Mouse (Mus musculus): ENCODE measurements at regions not wholly inside any gene's neighbourhood (a gene's known extent, or its start where the extent isn't known, plus 50 kb on each side); places are given as distances from the start of the nearest gene placed in this dataset.

DNA sequence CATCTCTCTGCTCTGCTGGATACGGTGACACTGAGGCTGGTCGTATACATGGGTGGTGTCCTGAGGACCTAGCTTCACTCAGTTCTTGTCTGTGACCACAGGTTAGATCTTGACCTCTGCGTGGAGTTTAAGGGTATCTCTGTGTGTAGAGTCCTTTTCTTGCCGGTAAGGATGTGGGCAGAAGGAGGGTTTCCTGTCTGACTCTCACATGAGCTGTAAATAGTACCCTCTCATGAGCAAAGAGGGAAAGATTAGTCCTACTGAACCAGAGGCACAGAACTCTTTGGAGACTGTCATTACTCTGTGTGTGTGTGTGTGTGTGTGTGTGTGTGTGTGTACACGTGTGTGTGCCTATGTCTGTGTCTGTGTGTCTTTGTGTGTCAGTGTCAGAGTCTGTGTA, 126.3 kb upstream of the Atxn1 start:
- Histone ChIP-seq H3K4me3 (ENCODE audit: insufficient read depth, low read depth, low read length) (no peak overlapping the region), H3K4me1 (ENCODE audit: control insufficient read depth, insufficient read depth, low read length) (no peaks in the 10 kb centered on the region), H3K27ac (ENCODE audit: insufficient read depth, low read depth, low read length) (no peak overlapping the region)
- WGBS: 78% methylated on average over 5 of the region's 5 CpGs
- no peak for TF ChIP-seq CTCF (IDR thresholded peaks at IDR 0.05; ENCODE audit: insufficient read depth, low read depth, low read length)
- TF ChIP-seq POLR2A (IDR thresholded peaks at IDR 0.05; ENCODE audit: insufficient read depth, low read depth, low read length): no peak

DNA sequence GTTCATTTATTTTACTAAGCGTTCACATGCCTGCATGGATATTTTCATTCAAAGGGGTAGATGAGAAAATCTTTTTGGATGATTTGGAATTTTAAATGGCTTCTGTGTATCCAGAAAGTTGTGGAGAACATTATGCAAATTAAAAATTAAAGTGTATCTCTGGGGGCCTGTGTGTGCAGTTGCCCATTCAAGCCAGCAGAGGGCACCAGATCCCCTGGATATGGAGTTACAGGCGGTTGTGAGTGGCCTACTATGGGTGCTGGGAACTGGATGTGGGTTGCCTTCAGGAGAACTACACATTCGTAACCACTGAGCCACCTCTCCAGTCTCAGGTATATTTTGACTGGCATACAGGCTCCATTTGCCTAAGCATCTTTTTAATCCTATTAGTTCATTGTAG, 123.4 kb upstream of the Atxn1 start:
- WGBS: 91% methylated on average over 3 of the region's 3 CpGs
- H3K27ac ChIP-seq (ENCODE audit: insufficient read depth, low read depth, low read length): no peak overlapping the region
- H3K4me3 ChIP-seq (ENCODE audit: insufficient read depth, low read depth, low read length): no peak overlapping the region
- TF ChIP-seq POLR2A (IDR thresholded peaks at IDR 0.05; ENCODE audit: insufficient read depth, low read depth, low read length): no peak
- no peak for TF ChIP-seq CTCF (IDR thresholded peaks at IDR 0.05; ENCODE audit: insufficient read depth, low read depth, low read length)
- H3K4me1 ChIP-seq (ENCODE audit: control insufficient read depth, insufficient read depth, low read length): no peaks in the 10 kb centered on the region

DNA sequence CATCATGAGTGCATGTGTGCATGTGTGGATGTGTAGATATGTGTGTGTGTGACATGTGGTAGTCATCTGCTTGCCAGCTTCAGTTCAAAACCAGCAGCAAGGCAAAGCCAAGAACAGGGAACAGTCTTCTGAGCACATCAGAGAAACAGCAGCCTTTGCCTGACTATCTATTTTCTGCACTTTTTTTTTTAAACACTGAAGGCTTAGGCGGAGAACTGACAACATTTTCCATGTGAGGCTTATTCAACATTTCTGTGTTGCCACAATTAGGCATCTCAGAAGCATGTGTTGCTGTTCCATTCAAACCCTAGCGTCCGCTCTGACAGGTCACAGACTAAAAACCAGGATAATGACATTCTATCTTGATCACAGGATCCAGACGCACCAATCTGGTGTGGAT, 122.9 kb upstream of the Atxn1 start:
- no peak overlapping the region for H3K27ac ChIP-seq (ENCODE audit: insufficient read depth, low read depth, low read length)
- no peaks in the 10 kb centered on the region for H3K4me1 ChIP-seq (ENCODE audit: control insufficient read depth, insufficient read depth, low read length)
- 71% methylated on average over 4 of the region's 4 CpGs for WGBS
- TF ChIP-seq CTCF (IDR thresholded peaks at IDR 0.05; ENCODE audit: insufficient read depth, low read depth, low read length) (no peak), POLR2A (IDR thresholded peaks at IDR 0.05; ENCODE audit: insufficient read depth, low read depth, low read length) (no peak)
- H3K4me3 ChIP-seq (ENCODE audit: insufficient read depth, low read depth, low read length): no peak overlapping the region

DNA sequence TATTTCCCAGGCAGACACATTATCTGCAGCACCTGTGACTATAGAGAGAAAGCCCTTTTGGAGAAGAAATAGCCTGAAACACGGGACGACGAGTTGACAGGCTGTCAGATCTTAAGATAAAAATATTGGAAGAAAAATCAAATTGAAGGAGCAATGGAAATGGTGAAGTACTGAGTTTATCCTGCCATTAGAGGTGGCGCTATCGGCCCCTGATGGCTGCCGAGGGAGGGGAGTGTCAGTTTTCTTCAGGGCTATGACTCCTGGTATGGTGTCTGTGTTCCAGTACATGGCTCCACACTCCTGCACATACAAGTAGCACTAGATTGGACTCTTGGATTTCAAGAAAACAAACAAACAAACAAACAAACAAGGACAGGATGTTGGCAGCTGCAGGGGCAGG, 112.1 kb upstream of the Atxn1 start:
- H3K4me3 ChIP-seq (ENCODE audit: insufficient read depth, low read depth, low read length): no peak overlapping the region
- WGBS: 91% methylated on average over 6 of the region's 6 CpGs
- no peak overlapping the region for H3K27ac ChIP-seq (ENCODE audit: insufficient read depth, low read depth, low read length)
- H3K4me1 ChIP-seq (ENCODE audit: control insufficient read depth, insufficient read depth, low read length): no peaks in the 10 kb centered on the region
- no peak for TF ChIP-seq POLR2A (IDR thresholded peaks at IDR 0.05; ENCODE audit: insufficient read depth, low read depth, low read length)
- TF ChIP-seq CTCF (IDR thresholded peaks at IDR 0.05; ENCODE audit: insufficient read depth, low read depth, low read length): no peak

DNA sequence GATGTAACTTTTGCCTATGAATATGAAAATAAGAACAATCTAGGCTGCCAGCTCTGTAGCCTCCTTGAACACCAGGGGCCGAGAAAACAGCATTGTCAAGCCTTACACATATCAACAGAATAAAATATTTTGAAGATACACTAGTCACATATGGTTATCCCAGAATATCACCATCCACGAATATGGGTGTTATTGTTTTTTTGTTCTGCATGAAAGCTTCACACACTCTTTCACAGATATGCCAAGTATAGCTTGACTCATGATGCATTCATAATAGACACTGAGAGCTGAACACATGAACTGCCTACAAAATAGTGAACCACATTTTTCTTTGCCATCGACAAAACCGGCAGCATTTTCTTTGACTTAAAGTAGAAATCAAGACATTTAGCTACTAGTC, 106.9 kb upstream of the Atxn1 start:
- Histone ChIP-seq H3K4me1 (ENCODE audit: control insufficient read depth, insufficient read depth, low read length) (no peaks in the 10 kb centered on the region), H3K27ac (ENCODE audit: insufficient read depth, low read depth, low read length) (no peak overlapping the region), H3K4me3 (ENCODE audit: insufficient read depth, low read depth, low read length) (no peak overlapping the region)
- 85% methylated on average over 4 of the region's 4 CpGs for WGBS
- no peak for TF ChIP-seq CTCF (IDR thresholded peaks at IDR 0.05; ENCODE audit: insufficient read depth, low read depth, low read length)
- TF ChIP-seq POLR2A (IDR thresholded peaks at IDR 0.05; ENCODE audit: insufficient read depth, low read depth, low read length): no peak

DNA sequence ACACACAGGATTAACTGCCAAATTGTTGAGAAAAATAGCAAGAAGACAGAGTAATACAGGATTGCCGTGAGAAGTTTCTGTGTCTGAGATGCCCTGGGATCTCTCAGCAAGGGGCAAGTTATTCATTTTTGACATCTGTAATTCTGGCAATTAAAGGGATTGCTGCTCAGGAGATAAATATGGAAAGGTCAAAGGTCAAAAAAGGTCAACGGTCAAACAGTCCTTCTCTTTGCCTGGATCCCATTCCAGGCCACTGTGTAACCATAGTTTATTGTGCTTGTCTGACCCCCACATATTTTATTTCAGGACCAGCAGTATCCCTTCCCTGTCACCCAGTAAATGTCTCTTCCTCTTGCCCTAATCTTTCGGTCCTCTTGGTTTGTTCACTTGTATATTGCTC, 104.8 kb upstream of the Atxn1 start:
- 85% methylated on average over 3 of the region's 3 CpGs for WGBS
- TF ChIP-seq POLR2A (IDR thresholded peaks at IDR 0.05; ENCODE audit: insufficient read depth, low read depth, low read length) (no peak), CTCF (IDR thresholded peaks at IDR 0.05; ENCODE audit: insufficient read depth, low read depth, low read length) (no peak)
- H3K27ac ChIP-seq (ENCODE audit: insufficient read depth, low read depth, low read length): no peak overlapping the region
- no peak overlapping the region for H3K4me3 ChIP-seq (ENCODE audit: insufficient read depth, low read depth, low read length)
- H3K4me1 ChIP-seq (ENCODE audit: control insufficient read depth, insufficient read depth, low read length): no peaks in the 10 kb centered on the region

DNA sequence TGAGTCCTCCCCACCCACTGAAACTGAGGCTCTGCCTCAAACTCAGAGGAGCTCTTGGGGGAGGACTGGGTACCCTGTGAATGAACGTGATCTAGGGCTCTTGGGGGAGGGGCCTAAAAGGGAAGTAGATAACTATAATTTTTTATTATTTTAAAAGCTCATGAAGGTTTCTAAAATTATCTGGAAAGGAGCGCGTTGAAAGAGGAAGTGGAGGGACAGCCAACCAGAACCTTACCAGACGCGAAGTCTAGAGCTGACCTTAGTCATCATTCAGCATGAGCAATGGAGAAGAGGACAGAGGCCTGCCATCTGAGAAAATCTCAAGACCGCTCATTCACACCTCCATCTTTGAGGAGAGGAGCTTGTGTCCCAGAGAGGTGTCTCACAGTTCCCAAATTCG, 98.0 kb upstream of the Atxn1 start:
- Histone ChIP-seq H3K4me3 (ENCODE audit: insufficient read depth, low read depth, low read length) (no peak overlapping the region), H3K4me1 (ENCODE audit: control insufficient read depth, insufficient read depth, low read length) (peaks cover 8% of the 10 kb centered on the region), H3K27ac (ENCODE audit: insufficient read depth, low read depth, low read length) (no peak overlapping the region)
- WGBS: 90% methylated on average over 7 of the region's 7 CpGs
- no peak for TF ChIP-seq CTCF (IDR thresholded peaks at IDR 0.05; ENCODE audit: insufficient read depth, low read depth, low read length)
- TF ChIP-seq POLR2A (IDR thresholded peaks at IDR 0.05; ENCODE audit: insufficient read depth, low read depth, low read length): no peak

DNA sequence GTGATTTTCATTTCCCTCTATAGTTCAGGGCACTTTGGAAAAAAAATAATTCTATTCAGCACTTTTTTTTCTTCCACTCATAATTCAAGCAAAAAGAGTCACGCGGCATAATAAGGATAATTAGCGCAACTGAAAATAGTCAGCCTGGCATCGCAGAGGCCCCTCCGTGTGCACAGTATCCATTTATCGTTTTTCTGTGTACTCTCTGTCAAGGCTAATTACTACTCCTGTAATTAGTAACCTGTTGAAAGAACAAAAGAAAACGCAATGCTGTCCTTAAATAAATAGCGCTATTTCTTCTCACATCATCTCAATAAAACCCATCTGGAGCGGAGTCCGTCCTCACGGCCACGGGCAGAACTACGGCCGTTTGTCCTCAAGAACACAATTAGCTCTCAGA, 95.1 kb upstream of the Atxn1 start:
- Histone ChIP-seq H3K4me1 (ENCODE audit: control insufficient read depth, insufficient read depth, low read length) (peaks cover 8% of the 10 kb centered on the region), H3K27ac (ENCODE audit: insufficient read depth, low read depth, low read length) (no peak overlapping the region), H3K4me3 (ENCODE audit: insufficient read depth, low read depth, low read length) (no peak overlapping the region)
- no peak for TF ChIP-seq CTCF (IDR thresholded peaks at IDR 0.05; ENCODE audit: insufficient read depth, low read depth, low read length)
- TF ChIP-seq POLR2A (IDR thresholded peaks at IDR 0.05; ENCODE audit: insufficient read depth, low read depth, low read length): no peak
- 29% methylated on average over 14 of the region's 14 CpGs for WGBS

DNA sequence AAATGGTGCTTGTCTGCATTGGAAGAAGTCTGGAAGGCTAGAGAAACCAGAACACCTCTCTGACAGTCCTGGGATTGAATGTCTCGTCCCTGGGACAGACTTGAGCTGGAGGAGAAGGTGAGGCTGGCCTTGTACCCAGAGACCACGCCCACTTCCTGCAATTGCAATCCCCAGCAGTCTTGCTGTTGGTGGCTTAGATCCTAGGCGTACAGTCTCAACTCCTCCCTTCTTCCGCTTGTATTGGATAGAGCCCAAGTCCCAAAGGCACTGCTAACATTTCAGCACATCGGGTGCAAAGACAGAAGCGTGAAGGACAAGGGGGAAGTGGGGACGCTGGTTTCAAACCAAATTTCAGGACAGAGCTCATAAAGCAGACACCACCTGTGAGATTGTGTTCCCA, 94.1 kb upstream of the Atxn1 start:
- Histone ChIP-seq H3K4me3 (ENCODE audit: insufficient read depth, low read depth, low read length) (no peak overlapping the region), H3K27ac (ENCODE audit: insufficient read depth, low read depth, low read length) (no peak overlapping the region), H3K4me1 (ENCODE audit: control insufficient read depth, insufficient read depth, low read length) (peaks cover 8% of the 10 kb centered on the region)
- TF ChIP-seq CTCF (IDR thresholded peaks at IDR 0.05; ENCODE audit: insufficient read depth, low read depth, low read length) (no peak), POLR2A (IDR thresholded peaks at IDR 0.05; ENCODE audit: insufficient read depth, low read depth, low read length) (no peak)
- 63% methylated on average over 7 of the region's 7 CpGs for WGBS

DNA sequence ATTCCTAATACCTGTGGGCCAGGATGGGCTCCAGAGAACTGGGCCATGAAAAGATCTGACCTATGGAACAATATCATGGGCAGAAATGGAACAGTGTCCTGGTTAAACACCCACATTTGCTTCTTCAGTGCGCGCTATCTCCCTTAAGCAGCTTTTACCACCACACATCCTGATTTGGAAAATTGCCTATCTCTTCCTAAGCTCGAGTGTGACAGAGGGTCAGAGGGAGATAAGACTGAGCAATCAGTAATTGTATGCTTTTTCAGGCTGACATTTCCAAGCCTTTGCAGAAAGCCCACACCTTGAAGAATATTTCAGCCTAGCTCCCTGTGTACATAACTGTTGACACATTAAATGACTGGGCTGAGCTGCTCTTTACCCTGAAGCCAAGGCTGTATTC, 93.5 kb upstream of the Atxn1 start:
- 89% methylated on average over 3 of the region's 3 CpGs for WGBS
- Histone ChIP-seq H3K4me3 (ENCODE audit: insufficient read depth, low read depth, low read length) (no peak overlapping the region), H3K27ac (ENCODE audit: insufficient read depth, low read depth, low read length) (no peak overlapping the region), H3K4me1 (ENCODE audit: control insufficient read depth, insufficient read depth, low read length) (peaks cover 8% of the 10 kb centered on the region)
- TF ChIP-seq POLR2A (IDR thresholded peaks at IDR 0.05; ENCODE audit: insufficient read depth, low read depth, low read length): no peak
- TF ChIP-seq CTCF (IDR thresholded peaks at IDR 0.05; ENCODE audit: insufficient read depth, low read depth, low read length): no peak
